Mouse (Mus musculus) natural killer cell, adult 2 months (primary cell): Measurements from ENCODE around the gene Arl14ep.

Experiments
- DNase-seq, 2 experiments: peaks; one replicate each; pipeline ENCODE4 v3.0.0; 2022; ENCODE audit warnings: low spot score in 2 of 2

Gene Arl14ep

GRCm38 (mm10) chr2:106954975-106955374 is 19.2 kb downstream of the Arl14ep start:
- DNase-seq, result no peak

- no peak for DNase-seq
Measured at GRCm38 (mm10) chr2:106942451-106942850, 31.8 kb downstream of the Arl14ep start.

- no peak for DNase-seq
Measured at GRCm38 (mm10) chr2:106935681-106936080, 38.5 kb downstream of the Arl14ep start.

GRCm38 (mm10) chr2:106929906-106930305 is 44.3 kb downstream of the Arl14ep start:
- DNase-seq, result no peak
